Mouse (Mus musculus): ENCODE data around the gene Vwa1. TPM values are rescaled to one million over a fixed set of nuclear protein-coding genes. Genes with fewer than 3 reads are reported as not detected.
"Not testable (repeated sequence)": the region's sequence is repeated elsewhere in the genome, so short reads cannot be mapped to it uniquely, and the experiment has no call there.

Vwa1 gene
- polyA plus RNA-seq, 1 experiment from 2014 or later = 9.6 TPM

- H3K36me3 ChIP-seq = peaks cover 10% of the 10 kb centered on the region
- no peaks in the 10 kb centered on the region for H3K9me3 ChIP-seq
- peaks cover 22% of the 10 kb centered on the region for H3K4me1 ChIP-seq
- peak overlapping the region; percentile 88 for H3K9ac ChIP-seq
- 1% methylated on average over 28 of the region's 28 CpGs for WGBS
- ATAC-seq (ENCODE audit: insufficient number of reproducible peaks, insufficient read depth, low FRiP score, low TSS enrichment, low read depth) = no peak
- peak overlapping the region; percentile 97 for H3K4me2 ChIP-seq
- peak overlapping the region; percentile 91 for H3K4me3 ChIP-seq
- peak overlapping the region; percentile 58 for H3K27ac ChIP-seq
- H3K27me3 ChIP-seq = no peaks in the 10 kb centered on the region
These were observed 13.0 kb downstream of the Vwa1 start for GRCm38 (mm10) chr4:155761356-155762099.

DNA sequence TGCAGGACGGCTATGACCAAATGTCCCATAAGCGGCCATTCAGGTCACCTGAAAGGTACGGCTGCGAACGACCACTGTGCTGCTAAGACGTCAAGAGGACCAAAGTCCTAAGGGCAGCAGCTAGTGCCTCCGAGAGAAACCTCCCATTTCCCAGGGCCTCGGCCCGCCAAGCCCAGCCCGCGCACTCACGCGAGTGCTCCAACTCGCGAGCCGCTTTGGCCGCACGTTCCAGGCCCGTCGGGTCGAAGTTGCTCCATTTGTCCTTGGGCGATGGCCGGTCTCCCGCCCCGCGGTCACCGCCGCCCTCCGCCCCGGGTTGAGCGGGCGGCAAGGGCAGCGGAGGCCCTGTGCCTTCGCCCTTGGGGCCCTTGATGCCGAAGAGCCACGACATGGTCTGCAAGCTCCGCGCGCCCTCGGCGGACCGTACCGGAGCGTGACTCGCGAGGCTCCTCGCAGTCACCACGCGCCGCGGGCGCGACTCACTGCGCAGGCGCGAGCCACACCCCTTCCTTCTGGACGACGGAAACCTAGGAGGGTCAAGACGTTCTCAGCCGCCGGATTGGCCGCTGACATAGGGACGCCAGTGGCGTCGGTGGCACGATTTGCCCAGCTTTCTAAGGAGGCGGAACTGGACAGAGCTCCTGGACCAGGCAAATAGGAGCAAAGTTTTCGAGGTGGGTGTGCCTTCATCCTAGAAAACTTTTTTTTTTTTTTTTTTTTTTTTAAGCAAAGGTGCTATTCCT is 13.7 kb downstream of the Vwa1 start, which contains the start of gene Atad3a:
Gene Atad3a, minus strand, starts transcription at position 481 of the 743 bp plus-strand sequence.
- Histone ChIP-seq H3K9me3 (no peaks in the 10 kb centered on the region), H3K27ac (peak within 1 kb of the TSS; percentile 58), H3K27me3 (no peaks in the 10 kb centered on the region), H3K9ac (peak within 1 kb of the TSS; percentile 88), H3K36me3 (peaks cover 18% of the 10 kb centered on the region), H3K4me1 (peaks cover 22% of the 10 kb centered on the region), H3K4me2 (peak within 1 kb of the TSS; percentile 97), H3K4me3 (peak within 1 kb of the TSS; percentile 91)
- under 1% methylated on average over 68 of the region's 68 CpGs for WGBS
- peak; percentile 95 for ATAC-seq (ENCODE audit: insufficient number of reproducible peaks, insufficient read depth, low FRiP score, low TSS enrichment, low read depth)

- Histone ChIP-seq H3K4me3 (peak overlapping the region; percentile 91), H3K36me3 (peaks cover 25% of the 10 kb centered on the region), H3K4me2 (peak overlapping the region; percentile 97), H3K9me3 (no peaks in the 10 kb centered on the region), H3K27ac (no peak overlapping the region), H3K27me3 (no peaks in the 10 kb centered on the region), H3K4me1 (peaks cover 22% of the 10 kb centered on the region), H3K9ac (peak overlapping the region; percentile 88)
- 2% methylated on average over 10 of the region's 10 CpGs for WGBS
- no peak for ATAC-seq (ENCODE audit: insufficient number of reproducible peaks, insufficient read depth, low FRiP score, low TSS enrichment, low read depth)
These were observed 14.5 kb downstream of the Vwa1 start for GRCm38 (mm10) chr4:155759862-155760612.

DNA sequence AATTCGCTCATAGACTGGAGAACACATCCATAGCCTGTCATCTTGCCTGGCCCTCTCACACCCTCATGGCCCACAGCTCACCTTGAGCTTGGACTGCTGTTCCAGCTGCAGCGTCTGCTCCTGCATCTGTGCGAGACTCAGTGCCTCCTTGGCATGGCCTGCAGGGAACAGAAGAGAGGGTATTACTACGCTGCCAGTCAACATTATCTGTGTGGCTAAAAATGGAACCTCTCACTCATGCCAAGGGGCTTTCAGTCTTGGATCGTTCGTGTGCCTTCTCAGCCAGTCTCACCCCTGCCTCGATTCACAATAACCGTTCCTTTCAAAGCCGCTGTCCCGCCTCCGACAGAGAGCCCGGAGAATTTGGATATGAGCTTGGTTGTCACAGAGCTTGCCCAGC is 17.5 kb downstream of the Vwa1 start:
- Histone ChIP-seq H3K4me2 (no peak overlapping the region), H3K9ac (no peak overlapping the region), H3K9me3 (no peaks in the 10 kb centered on the region), H3K27me3 (no peaks in the 10 kb centered on the region), H3K27ac (no peak overlapping the region), H3K36me3 (peaks cover 53% of the 10 kb centered on the region), H3K4me1 (peaks cover 22% of the 10 kb centered on the region), H3K4me3 (no peak overlapping the region)
- ATAC-seq (ENCODE audit: insufficient number of reproducible peaks, insufficient read depth, low FRiP score, low TSS enrichment, low read depth) = no peak
- 93% methylated on average over 12 of the region's 12 CpGs for WGBS

- WGBS = 87% methylated on average over 17 of the region's 17 CpGs
- H3K4me3 ChIP-seq = no peak overlapping the region
- H3K9me3 ChIP-seq = no peaks in the 10 kb centered on the region
- peaks cover 99% of the 10 kb centered on the region for H3K36me3 ChIP-seq
- H3K4me2 ChIP-seq = no peak overlapping the region
- no peak overlapping the region for H3K9ac ChIP-seq
- no peaks in the 10 kb centered on the region for H3K27me3 ChIP-seq
- H3K4me1 ChIP-seq = no peaks in the 10 kb centered on the region
- no peak for ATAC-seq (ENCODE audit: insufficient number of reproducible peaks, insufficient read depth, low FRiP score, low TSS enrichment, low read depth)
- no peak overlapping the region for H3K27ac ChIP-seq
These were observed 27.7 kb downstream of the Vwa1 start for GRCm38 (mm10) chr4:155746575-155747490.

DNA sequence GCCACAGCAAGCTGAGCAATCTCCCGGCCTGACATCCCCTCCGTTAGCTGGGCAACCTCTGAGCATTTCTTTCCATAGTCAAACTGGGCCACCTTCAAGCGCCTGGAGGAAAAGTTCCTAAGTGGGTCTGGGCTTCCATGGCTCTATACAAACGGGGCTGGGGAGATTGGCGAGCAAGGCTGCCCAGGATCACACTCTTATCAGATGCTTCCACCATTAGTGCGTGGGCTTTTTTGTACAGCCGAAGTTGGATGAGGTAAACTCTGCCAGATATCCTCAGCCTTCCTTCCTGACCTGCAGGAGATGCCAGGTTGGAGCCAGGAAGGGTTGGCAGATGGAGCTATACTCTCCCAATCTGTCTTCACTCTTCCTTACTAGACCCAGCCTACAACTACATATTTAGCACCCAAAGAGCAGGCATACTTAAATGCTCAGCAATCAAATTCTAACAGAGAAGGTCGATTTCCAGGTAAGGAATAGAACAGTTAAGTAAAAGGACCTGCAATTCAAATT is 28.4 kb downstream of the Vwa1 start:
- H3K27ac ChIP-seq = no peak overlapping the region
- no peak overlapping the region for H3K9ac ChIP-seq
- no peaks in the 10 kb centered on the region for H3K4me1 ChIP-seq
- no peak for ATAC-seq (ENCODE audit: insufficient number of reproducible peaks, insufficient read depth, low FRiP score, low TSS enrichment, low read depth)
- H3K36me3 ChIP-seq = peaks cover 99% of the 10 kb centered on the region
- H3K4me3 ChIP-seq = no peak overlapping the region
- no peaks in the 10 kb centered on the region for H3K27me3 ChIP-seq
- H3K9me3 ChIP-seq = no peaks in the 10 kb centered on the region
- WGBS = 86% methylated on average over 8 of the region's 8 CpGs
- H3K4me2 ChIP-seq = no peak overlapping the region

DNA sequence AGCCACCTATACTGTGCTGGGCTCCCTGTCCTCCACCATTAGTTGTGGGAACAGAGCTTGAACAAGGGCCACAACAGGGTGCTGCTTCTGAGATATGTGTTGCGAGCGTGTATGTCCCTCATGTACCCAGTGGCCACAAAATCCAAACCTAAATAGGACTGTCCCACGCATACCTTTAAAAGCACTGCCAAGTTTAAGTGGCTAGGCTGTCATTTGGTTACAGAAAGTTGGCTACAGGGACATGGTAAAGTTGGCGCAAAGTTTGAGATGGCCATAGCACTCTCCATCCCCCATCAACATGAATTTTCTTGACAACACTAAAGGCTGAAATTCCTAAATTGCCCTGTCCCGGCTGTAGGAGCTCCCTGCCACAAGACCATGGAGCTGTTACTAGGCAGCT is 29.4 kb downstream of the Vwa1 start:
- WGBS = 91% methylated on average over 5 of the region's 5 CpGs
- H3K36me3 ChIP-seq = peaks cover 99% of the 10 kb centered on the region
- H3K27ac ChIP-seq = no peak overlapping the region

GRCm38 (mm10) chr4:155744474-155744873 is 30.0 kb downstream of the Vwa1 start:
- ATAC-seq (ENCODE audit: insufficient number of reproducible peaks, insufficient read depth, low FRiP score, low TSS enrichment, low read depth) = no peak
- 91% methylated on average over 8 of the region's 8 CpGs for WGBS

More for the DNA sequence above, 29.4 kb downstream of the Vwa1 start:
- Histone ChIP-seq H3K9me3 (no peaks in the 10 kb centered on the region), H3K4me3 (no peak overlapping the region), H3K4me2 (no peak overlapping the region), H3K9ac (no peak overlapping the region), H3K27me3 (no peaks in the 10 kb centered on the region), H3K4me1 (no peaks in the 10 kb centered on the region)
- no peak for ATAC-seq (ENCODE audit: insufficient number of reproducible peaks, insufficient read depth, low FRiP score, low TSS enrichment, low read depth)

DNA sequence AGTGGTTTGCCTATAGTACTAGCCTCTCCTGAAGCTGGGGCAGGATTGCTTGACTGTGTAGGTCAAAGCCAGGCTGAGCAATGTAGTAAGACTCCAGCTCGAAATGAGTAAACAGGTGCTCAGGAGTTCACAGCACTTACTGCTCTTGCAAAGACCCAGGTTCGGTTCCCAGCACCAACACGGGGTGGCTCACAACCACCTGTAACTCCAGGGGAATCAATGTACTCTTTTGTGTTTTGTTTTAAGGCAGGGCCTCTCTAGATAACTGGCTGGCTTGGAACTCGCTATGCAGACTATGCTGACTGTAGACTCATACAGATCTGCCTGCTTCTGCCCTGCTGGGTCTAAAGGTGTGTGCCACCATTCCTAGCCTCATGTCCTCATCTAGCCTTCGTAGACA is 31.8 kb downstream of the Vwa1 start:
- no peak overlapping the region for H3K27ac ChIP-seq
- no peak for ATAC-seq (ENCODE audit: insufficient number of reproducible peaks, insufficient read depth, low FRiP score, low TSS enrichment, low read depth)
- no peak overlapping the region for H3K9ac ChIP-seq
- H3K36me3 ChIP-seq = peaks cover 85% of the 10 kb centered on the region
- peaks cover 7% of the 10 kb centered on the region; the same call in 1 of the 2 replicates for H3K4me1 ChIP-seq
- H3K4me3 ChIP-seq = no peak overlapping the region
- no peaks in the 10 kb centered on the region for H3K27me3 ChIP-seq
- H3K9me3 ChIP-seq = no peaks in the 10 kb centered on the region
- no peak overlapping the region for H3K4me2 ChIP-seq
- 92% methylated on average over 5 of the region's 5 CpGs for WGBS

More at GRCm38 (mm10) chr4:155744474-155744873, 30.0 kb downstream of the Vwa1 start:
- Histone ChIP-seq H3K27me3 (no peaks in the 10 kb centered on the region), H3K4me2 (no peak overlapping the region), H3K27ac (no peak overlapping the region), H3K4me1 (no peaks in the 10 kb centered on the region), H3K9me3 (no peaks in the 10 kb centered on the region), H3K36me3 (peaks cover 99% of the 10 kb centered on the region), H3K9ac (no peak overlapping the region), H3K4me3 (no peak overlapping the region)

DNA sequence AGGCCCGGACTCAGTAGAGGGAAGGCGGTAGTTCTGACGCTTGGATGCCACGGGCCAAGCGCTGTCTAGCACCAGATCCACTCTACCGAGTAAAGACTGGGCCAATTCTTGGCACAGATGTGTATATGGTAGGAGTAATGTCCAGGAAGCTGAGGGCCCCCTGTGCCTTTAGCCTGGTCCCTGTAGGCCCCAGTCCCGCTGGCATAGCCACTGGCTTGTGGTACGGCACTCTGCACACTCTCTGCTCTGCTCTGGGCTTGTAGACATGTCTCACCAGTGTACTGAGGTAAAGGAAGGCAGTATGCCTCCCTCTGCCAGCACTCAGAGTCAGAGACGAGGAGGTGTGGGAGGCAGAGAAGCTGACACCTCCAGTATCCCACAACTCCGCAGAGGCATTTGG is 33.8 kb downstream of the Vwa1 start:
- not testable (repeated sequence) for H3K4me3 ChIP-seq; H3K4me2 ChIP-seq; H3K27me3 ChIP-seq; ATAC-seq (ENCODE audit: insufficient number of reproducible peaks, insufficient read depth, low FRiP score, low TSS enrichment, low read depth); H3K9me3 ChIP-seq; H3K27ac ChIP-seq; H3K9ac ChIP-seq
- peaks cover 73% of the 10 kb centered on the region for H3K36me3 ChIP-seq
- 91% methylated on average over 10 of the region's 10 CpGs for WGBS
- peaks cover 23% of the 10 kb centered on the region for H3K4me1 ChIP-seq

Data from embryonic facial prominence, embryonic 13.5 days (tissue).